Mouse (Mus musculus): ENCODE results near the gene Exosc1.

The Exosc1 gene

DNA sequence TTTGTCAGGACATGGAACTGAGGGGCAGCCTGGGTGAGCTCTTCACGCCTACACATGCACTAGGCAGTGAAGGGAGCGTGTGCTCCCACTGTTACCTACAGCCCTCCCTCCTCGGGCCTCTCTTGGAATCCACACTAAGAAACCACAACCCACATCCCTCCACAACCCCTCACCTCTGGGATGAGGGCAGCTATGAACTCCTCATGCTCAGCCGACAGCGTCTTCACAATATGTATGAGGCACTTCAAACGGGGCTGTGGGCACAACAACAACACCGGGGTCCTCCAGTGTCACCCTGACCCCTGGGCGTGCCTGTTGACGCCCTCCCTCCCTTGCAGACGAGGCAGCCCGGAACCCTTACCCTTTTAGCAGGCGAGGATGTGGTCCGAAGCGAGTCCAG is 58.9 kb downstream of the Exosc1 start:
- DNase-seq (ENCODE audit: low read depth, low spot score) = no peak
